Mouse (Mus musculus) left cerebral cortex, adult 8-10 months (tissue): Measurements from ENCODE around the gene Gprin3. TPM values are rescaled to one million over a fixed set of nuclear protein-coding genes. Genes with fewer than 3 reads are reported as not detected.
A peak's percentile ranks its signal among the peaks of the same experiment; 100 is the strongest.

Experiments used
- DNase-seq, 2 experiments: peaks; one replicate each; pipeline ENCODE4 v3.0.0; 2022; ENCODE audit warnings: low spot score in 2 of 2
- total RNA-seq, 4 experiments: library from RNA; stranded (reverse); gene quantifications; 2 replicates each; pipeline ENCODE4 v1.2.4; 2022

Gprin3 gene
- total RNA-seq, result 10 to 100 TPM; 16.1 to 20.1 (median 18.6) TPM

GRCm38 (mm10) chr6:59425824-59426533 is at the start of gene Gprin3:
Gene Gprin3, minus strand, starts transcription at chr6:59426294.
- peak; percentile 57 to 73 for DNase-seq

- DNase-seq, result no peak
Observed at GRCm38 (mm10) chr6:59458861-59459260, 32.8 kb upstream of the Gprin3 start.

GRCm38 (mm10) chr6:59456116-59456515 is 30.0 kb upstream of the Gprin3 start:
- DNase-seq, result no peak

- DNase-seq, result no peak
Observed at GRCm38 (mm10) chr6:59451348-59451747, 25.3 kb upstream of the Gprin3 start.

- no peak for DNase-seq
Observed at GRCm38 (mm10) chr6:59445101-59445503, 19.0 kb upstream of the Gprin3 start.

- no peak for DNase-seq
Observed at GRCm38 (mm10) chr6:59435906-59436305, 9.8 kb upstream of the Gprin3 start.

- no peak for DNase-seq
Observed at GRCm38 (mm10) chr6:59433116-59433515, 7.0 kb upstream of the Gprin3 start.

- DNase-seq, result no peak
Observed at GRCm38 (mm10) chr6:59426534-59426885, 416 bp upstream of the Gprin3 start.

GRCm38 (mm10) chr6:59424871-59425740 is 988 bp downstream of the Gprin3 start:
- no peak for DNase-seq

GRCm38 (mm10) chr6:59423836-59424235 is 2.3 kb downstream of the Gprin3 start:
- DNase-seq, result no peak

GRCm38 (mm10) chr6:59419264-59419663 is 6.8 kb downstream of the Gprin3 start:
- no peak for DNase-seq

- no peak for DNase-seq
Observed at GRCm38 (mm10) chr6:59418659-59419058, 7.4 kb downstream of the Gprin3 start.

GRCm38 (mm10) chr6:59414816-59415215 is 11.3 kb downstream of the Gprin3 start:
- no peak for DNase-seq

- no peak for DNase-seq
Observed at GRCm38 (mm10) chr6:59412417-59413346, 13.4 kb downstream of the Gprin3 start.

GRCm38 (mm10) chr6:59409001-59409700 is 16.9 kb downstream of the Gprin3 start:
- no peak for DNase-seq

- no peak for DNase-seq
Observed at GRCm38 (mm10) chr6:59407482-59407997, 18.6 kb downstream of the Gprin3 start.

GRCm38 (mm10) chr6:59390208-59390607 is 35.9 kb downstream of the Gprin3 start:
- no peak for DNase-seq

- DNase-seq, result no peak
Observed at GRCm38 (mm10) chr6:59365300-59365699, 60.8 kb downstream of the Gprin3 start.

GRCm38 (mm10) chr6:59363282-59363681 is 62.8 kb downstream of the Gprin3 start:
- no peak for DNase-seq

GRCm38 (mm10) chr6:59354943-59355342 is 71.2 kb downstream of the Gprin3 start:
- DNase-seq, result no peak
